Mouse (Mus musculus) CH12.LX (cell line): ENCODE measurements around the gene Zfp3. TPM values are rescaled to one million over a fixed set of nuclear protein-coding genes. Genes with fewer than 3 reads are reported as not detected.
A peak's percentile ranks its signal among the peaks of the same experiment; 100 is the strongest.

Experiments
- DNase-seq: peaks from one replicate; pipeline ENCODE4 v3.0.0-alpha.2; 2013; ENCODE audit errors: extremely low read depth
- H3K27ac ChIP-seq: 2 replicates; pipeline ENCODE4 v1.5.1; 2012; ENCODE audit warnings: low read depth, mild to moderate bottlenecking, control low read depth, moderate library complexity; ENCODE audit not compliant: insufficient read depth
- H3K27me3 ChIP-seq: replicated peaks from 2 replicates; pipeline ENCODE3; 2012; ENCODE audit warnings: inconsistent platforms
- H3K36me3 ChIP-seq, 2 experiments: replicated peaks in 1 of 2; 2 replicates each; pipeline versions ENCODE3 to v1.6.1; 2012; ENCODE audit warnings: inconsistent platforms in 1 of 2, low read length in 1 of 2, mild to moderate bottlenecking in 1 of 2, mixed read lengths in 1 of 2, moderate library complexity in 1 of 2; ENCODE audit not compliant: control insufficient read depth in 1 of 2, insufficient read depth in 1 of 2
- H3K4me1 ChIP-seq, 2 experiments: 2 replicates each; pipeline ENCODE4 v1.6.1; 2012; ENCODE audit warnings: inconsistent platforms in 1 of 2, moderate library complexity in 1 of 2; ENCODE audit not compliant: insufficient read depth in 2 of 2, control insufficient read depth in 1 of 2
- H3K4me2 ChIP-seq: 2 replicates; pipeline ENCODE4 v1.6.1; 2012; ENCODE audit warnings: low read depth, mild to moderate bottlenecking, control low read depth; ENCODE audit not compliant: poor library complexity, insufficient read depth, severe bottlenecking
- H3K4me3 ChIP-seq, 3 experiments: fragments of 150-350 bp in 1 of 3; sonication (generic) in 1 of 3; replicated peaks in 1 of 3; 2 replicates each; pipeline versions ENCODE3 to v1.5.1; 2011 to 2012; ENCODE audit warnings: low read depth in 2 of 3, low read length in 2 of 3, mild to moderate bottlenecking in 2 of 3, moderate library complexity in 2 of 3, control low read depth in 1 of 3, improper control_type of control experiment in 1 of 3, inconsistent platforms in 1 of 3, mixed read lengths in 1 of 3; ENCODE audit not compliant: poor library complexity in 1 of 3
- H3K79me2 ChIP-seq: replicated peaks from 2 replicates; pipeline ENCODE4 v1.6.1; 2012; ENCODE audit warnings: mild to moderate bottlenecking, moderate library complexity; ENCODE audit not compliant: control insufficient read depth, poor library complexity, insufficient read depth, severe bottlenecking; ENCODE audit errors: extremely low read depth
- H3K9ac ChIP-seq: 2 replicates; pipeline ENCODE4 v1.6.1; 2012; ENCODE audit warnings: low read depth, mild to moderate bottlenecking, control low read depth, moderate library complexity; ENCODE audit not compliant: insufficient read depth
- H3K9me3 ChIP-seq: replicated peaks from 2 replicates; pipeline ENCODE3; 2012; ENCODE audit warnings: low read length, inconsistent platforms, mixed read lengths
- BHLHE40 ChIP-seq: IDR thresholded peaks from 2 replicates; pipeline ENCODE4 v1.6.1; 2011; ENCODE audit warnings: mild to moderate bottlenecking, low read depth, low read length, improper control_type of control experiment
- CHD1 ChIP-seq: IDR thresholded peaks from 2 replicates; pipeline ENCODE4 v1.6.1; 2012; ENCODE audit warnings: low read depth, low read length, improper control_type of control experiment, inconsistent platforms
- E2F4 ChIP-seq: IDR thresholded peaks from 2 replicates; pipeline ENCODE4 v1.6.1; 2011; ENCODE audit warnings: low read depth, low read length, improper control_type of control experiment; ENCODE audit not compliant: insufficient replicate concordance
- ELF1 ChIP-seq: IDR thresholded peaks from 2 replicates; pipeline ENCODE4 v1.6.1; 2014; ENCODE audit warnings: low read depth, mild to moderate bottlenecking, inconsistent platforms, low read length, improper control_type of control experiment
- EP300 ChIP-seq: IDR thresholded peaks from 2 replicates; pipeline ENCODE4 v1.6.1; 2011; ENCODE audit warnings: low read length, improper control_type of control experiment
- ETS1 ChIP-seq: conservative IDR thresholded peaks from 2 replicates; pipeline ENCODE4 v1.6.1; 2012; ENCODE audit warnings: low read depth, mild to moderate bottlenecking, inconsistent platforms, low read length, improper control_type of control experiment, moderate library complexity
- HCFC1 ChIP-seq: IDR thresholded peaks from 2 replicates; pipeline ENCODE4 v1.6.1; 2012; ENCODE audit warnings: low read depth, mild to moderate bottlenecking, inconsistent platforms, low read length, improper control_type of control experiment
- IRF4 ChIP-seq: IDR thresholded peaks from 2 replicates; pipeline ENCODE4 v1.6.1; 2014; ENCODE audit warnings: low read depth, mild to moderate bottlenecking, inconsistent platforms, low read length, improper control_type of control experiment
- JUN ChIP-seq: IDR thresholded peaks from 2 replicates; pipeline ENCODE4 v1.6.1; 2011; ENCODE audit warnings: low read depth, mild to moderate bottlenecking, low read length, improper control_type of control experiment, moderate library complexity; ENCODE audit not compliant: insufficient read depth
- KAT2A ChIP-seq: IDR thresholded peaks from 2 replicates; pipeline ENCODE4 v1.6.1; 2012; ENCODE audit warnings: low read length, improper control_type of control experiment, inconsistent platforms; ENCODE audit not compliant: insufficient replicate concordance
- MAX ChIP-seq: IDR thresholded peaks from 2 replicates; pipeline ENCODE4 v1.6.1; 2011; ENCODE audit warnings: low read length, improper control_type of control experiment
- MEF2A ChIP-seq: IDR thresholded peaks from 2 replicates; pipeline ENCODE4 v1.6.1; 2014; ENCODE audit warnings: low read depth, mild to moderate bottlenecking, inconsistent platforms, low read length, improper control_type of control experiment, borderline replicate concordance
- MXI1 ChIP-seq: IDR thresholded peaks from 2 replicates; pipeline ENCODE4 v1.6.1; 2011; ENCODE audit warnings: mild to moderate bottlenecking, low read depth, low read length, improper control_type of control experiment
- NELFE ChIP-seq: IDR thresholded peaks from 2 replicates; pipeline ENCODE4 v1.6.1; 2011; ENCODE audit warnings: low read depth, low read length, improper control_type of control experiment
- PAX5 ChIP-seq: IDR thresholded peaks from 2 replicates; pipeline ENCODE4 v1.6.1; 2012; ENCODE audit warnings: low read length, inconsistent platforms, mixed read lengths
- POLR2A ChIP-seq: IDR thresholded peaks from 2 replicates; pipeline ENCODE4 v1.6.1; 2011; ENCODE audit warnings: low read depth, mild to moderate bottlenecking, improper control_type of control experiment, low read length
- SIN3A ChIP-seq: IDR thresholded peaks from 2 replicates; pipeline ENCODE4 v1.6.1; 2012; ENCODE audit warnings: low read length, improper control_type of control experiment, inconsistent platforms
- TBP ChIP-seq: conservative IDR thresholded peaks from 2 replicates; pipeline ENCODE4 v1.6.1; 2011; ENCODE audit warnings: low read depth, low read length, improper control_type of control experiment
- TCF12 ChIP-seq: IDR thresholded peaks from 2 replicates; pipeline ENCODE4 v1.6.1; 2014; ENCODE audit warnings: low read depth, mild to moderate bottlenecking, inconsistent platforms, low read length, improper control_type of control experiment
- USF1 ChIP-seq: IDR thresholded peaks from 2 replicates; pipeline ENCODE4 v1.6.1; 2014; ENCODE audit warnings: low read depth, mild to moderate bottlenecking, inconsistent platforms, low read length, improper control_type of control experiment
- ZKSCAN1 ChIP-seq: IDR thresholded peaks from 2 replicates; pipeline ENCODE4 v1.6.1; 2012; ENCODE audit warnings: low read depth, inconsistent platforms, low read length, improper control_type of control experiment, borderline replicate concordance
- dilution Hi-C: fragments of 300-500 bp; cut with MboI; formaldehyde crosslinking; loops from 2 replicates; pipeline ENCODE4 v1.14.3; 2020; ENCODE audit warnings: low sequenced_read_pairs; ENCODE audit not compliant: extremely low pct_unique_long_range_greater_than_20kb, extremely low pct_ligation_motif_present
- in situ Hi-C: fragments of 300-500 bp; cut with MboI; formaldehyde crosslinking; loops from 3 replicates; pipeline ENCODE4 v1.14.3; 2019; ENCODE audit warnings: low sequenced_read_pairs, low pct_ligation_motif_present, low pct_unique_long_range_greater_than_20kb, mixed read lengths
- polyA plus RNA-seq: library from polyadenylated mRNA; unstranded; fragments of >175 nt; gene quantifications from 2 replicates; pipeline ENCODE4 v1.2.1, GENCODE M21; 2012; ENCODE audit warnings: low read depth; ENCODE audit not compliant: insufficient read length
- total RNA-seq, 2 experiments: library from RNA; depleted of rRNA; stranded (reverse); fragments of 300-350 nt in 1 of 2; fragments of >200 nt in 1 of 2; gene quantifications; 2 replicates each; pipeline ENCODE4 v1.2.3; 2012 to 2014

The Zfp3 gene
- total and polyA plus RNA-seq, 3 experiments, result 1.7 to 3.5 (median 2.0) TPM

GRCm38 (mm10) chr11:70763582-70763935 is 450 bp upstream of the Zfp3 start:
- peaks cover 2 to 11% of the 10 kb centered on the region in 2 experiments for H3K36me3 ChIP-seq
- in situ Hi-C loops (loop anchor here (5.0 to 25.0 kb wide), 2 partner anchors 246 to 526 kb away; partner anchors contain the start of genes 0610010K14Rik, Bcl6b, Gltpd2 and Gm21988), dilution Hi-C loops (no loop called here)
- peaks cover 8 to 50% of the 10 kb centered on the region in 2 experiments for H3K4me1 ChIP-seq
- H3K4me2 ChIP-seq, result peak overlapping the region; percentile 35
- no peaks in the 10 kb centered on the region for H3K27me3 ChIP-seq
- no peaks in the 10 kb centered on the region for H3K9me3 ChIP-seq
- peak overlapping the region; percentile 49; the same call in 1 of the 2 replicates for H3K27ac ChIP-seq
- H3K79me2 ChIP-seq, result peaks cover 9% of the 10 kb centered on the region
- H3K4me3 ChIP-seq, result peak overlapping the region; percentile 50 to 72 (median 68)
- H3K9ac ChIP-seq, result peak overlapping the region; percentile 85
- no peak for DNase-seq
- TF ChIP-seq PAX5 (no peak), POLR2A (no peak), E2F4 (no peak), TBP (0 out of 2 replicates have a peak, but pooled peaks have one; percentile 36)

- Histone ChIP-seq H3K4me3 (peak overlapping the region; percentile 16 to 50 (median 39)), H3K4me2 (peak overlapping the region; percentile 82), H3K4me1 (peaks cover 8 to 47% of the 10 kb centered on the region in 2 experiments), H3K9me3 (no peaks in the 10 kb centered on the region), H3K9ac (peak overlapping the region; percentile 85), H3K36me3 (peaks cover 2 to 13% of the 10 kb centered on the region in 2 experiments), H3K27ac (peak overlapping the region; percentile 76), H3K79me2 (peaks cover 9% of the 10 kb centered on the region)
- DNase-seq, result peak; percentile 74
- dilution Hi-C loops, result no loop called here
- in situ Hi-C loops, result loop anchor here (25.0 kb wide), 1 partner anchor 529 kb away; the partner anchor contains the start of genes 0610010K14Rik, Bcl6b, Gm21988 and Rnasek
- no peak for TF ChIP-seq KAT2A
- TF ChIP-seq ELF1, result peak; percentile 79; the same call in 1 of the 2 replicates
- peak; percentile 73 for TF ChIP-seq IRF4
- TF ChIP-seq MEF2A, result peak; percentile 54; the same call in 1 of the 2 replicates
- peak; percentile 63; the same call in 1 of the 2 replicates for TF ChIP-seq TBP
- peak; percentile 37; the same call in 1 of the 2 replicates for TF ChIP-seq BHLHE40
- no peak for TF ChIP-seq USF1
- TF ChIP-seq SIN3A, result peak; percentile 73
- 0 out of 2 replicates have a peak, but pooled peaks have one; percentile 46 for TF ChIP-seq TCF12
- TF ChIP-seq JUN, result peak; percentile 30; the same call in 1 of the 2 replicates
- peak; percentile 36; the same call in 1 of the 2 replicates for TF ChIP-seq MXI1
- peak; percentile 76 for TF ChIP-seq EP300
- peak; percentile 56 for TF ChIP-seq MAX
- no peak for TF ChIP-seq NELFE
- TF ChIP-seq HCFC1, result peak; percentile 73
- TF ChIP-seq POLR2A, result peak; percentile 59
- no peak for TF ChIP-seq ZKSCAN1
- peak; percentile 88; the same call in 1 of the 2 replicates for TF ChIP-seq CHD1
- peak; percentile 21; the same call in 1 of the 2 replicates for TF ChIP-seq ETS1
- TF ChIP-seq, all 38 proteins: peak for 15
- no peaks in the 10 kb centered on the region for H3K27me3 ChIP-seq
Observed at GRCm38 (mm10) chr11:70765776-70766445, 1.9 kb downstream of the Zfp3 start.
